Mouse (Mus musculus): Measurements from ENCODE around the gene Dok3.

Gene Dok3

GRCm38 (mm10) chr13:55536194-55537175 is 7.4 kb upstream of the Dok3 start, which contains the start of gene Ddx41:
TSS of gene Ddx41 (minus strand) at chr13:55536658.
- DNase-seq, result peak; percentile 99

GRCm38 (mm10) chr13:55535796-55536193 is 6.7 kb upstream of the Dok3 start:
- DNase-seq, result no peak

GRCm38 (mm10) chr13:55535191-55535590 is 6.1 kb upstream of the Dok3 start:
- DNase-seq, result no peak

DNA sequence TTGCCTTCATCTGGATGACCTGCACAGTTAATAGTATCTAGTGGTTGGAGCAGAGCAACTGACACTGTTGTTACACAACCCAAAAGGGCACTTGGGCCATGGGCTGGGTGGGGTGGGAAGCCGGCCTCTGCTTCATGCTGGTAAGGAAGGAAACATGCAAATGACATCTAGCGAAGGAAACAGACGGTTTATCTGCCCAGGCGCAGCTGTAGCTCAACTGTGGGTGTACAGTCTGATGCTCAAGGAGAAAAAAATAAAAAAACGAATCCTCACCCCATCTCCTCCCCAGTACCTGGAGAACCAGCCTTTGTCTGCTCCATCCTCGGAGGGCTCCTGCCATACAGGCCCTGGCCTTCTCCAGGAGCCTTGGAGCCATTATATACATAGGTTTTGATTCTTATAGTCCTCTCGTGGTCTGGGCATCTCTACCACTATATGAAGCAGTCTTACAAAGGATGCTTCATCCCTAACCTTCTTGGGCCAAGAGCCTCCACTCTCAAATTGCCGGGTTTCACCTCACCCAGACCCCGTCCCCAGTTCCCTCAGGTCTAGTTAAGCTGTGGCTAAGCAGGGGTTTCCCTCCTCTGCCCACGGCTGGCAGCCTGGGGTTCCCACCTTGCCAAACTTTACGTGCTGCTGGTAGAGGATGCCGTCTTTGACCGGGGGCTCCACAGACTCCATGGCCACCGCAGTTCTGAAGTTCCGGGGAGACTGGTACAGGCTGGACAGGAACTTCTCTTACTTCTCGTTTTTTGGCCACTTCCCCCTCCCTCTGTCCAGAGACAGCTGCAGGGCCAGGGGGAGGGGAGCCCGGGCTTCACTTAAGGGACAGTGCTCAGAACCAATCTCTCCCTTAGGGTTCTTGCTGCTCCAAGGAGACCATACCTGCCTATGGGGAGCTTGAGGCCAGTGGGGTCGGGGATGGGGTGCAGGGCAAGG is 993 bp downstream of the Dok3 start:
- no peak for DNase-seq

DNA sequence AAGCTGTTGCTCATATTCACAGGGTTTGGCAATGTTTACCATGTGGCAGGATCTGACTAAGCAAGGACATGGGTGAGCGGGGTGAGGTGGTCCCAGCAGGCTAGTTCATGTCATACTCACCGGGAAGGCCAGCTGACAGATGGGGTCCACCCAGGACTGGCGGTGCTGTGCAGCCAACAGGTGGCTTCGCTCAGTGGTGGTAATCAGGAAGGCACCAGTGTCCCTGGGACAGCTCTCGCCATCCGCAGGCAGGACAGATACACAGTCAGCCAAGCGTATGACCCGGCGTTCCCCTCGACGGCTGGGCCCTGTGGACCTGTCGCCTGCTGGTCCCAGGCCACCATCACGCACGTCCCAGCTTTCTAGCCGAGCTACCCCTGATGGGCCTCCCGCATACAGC is 1.9 kb downstream of the Dok3 start:
- DNase-seq, result no peak

DNA sequence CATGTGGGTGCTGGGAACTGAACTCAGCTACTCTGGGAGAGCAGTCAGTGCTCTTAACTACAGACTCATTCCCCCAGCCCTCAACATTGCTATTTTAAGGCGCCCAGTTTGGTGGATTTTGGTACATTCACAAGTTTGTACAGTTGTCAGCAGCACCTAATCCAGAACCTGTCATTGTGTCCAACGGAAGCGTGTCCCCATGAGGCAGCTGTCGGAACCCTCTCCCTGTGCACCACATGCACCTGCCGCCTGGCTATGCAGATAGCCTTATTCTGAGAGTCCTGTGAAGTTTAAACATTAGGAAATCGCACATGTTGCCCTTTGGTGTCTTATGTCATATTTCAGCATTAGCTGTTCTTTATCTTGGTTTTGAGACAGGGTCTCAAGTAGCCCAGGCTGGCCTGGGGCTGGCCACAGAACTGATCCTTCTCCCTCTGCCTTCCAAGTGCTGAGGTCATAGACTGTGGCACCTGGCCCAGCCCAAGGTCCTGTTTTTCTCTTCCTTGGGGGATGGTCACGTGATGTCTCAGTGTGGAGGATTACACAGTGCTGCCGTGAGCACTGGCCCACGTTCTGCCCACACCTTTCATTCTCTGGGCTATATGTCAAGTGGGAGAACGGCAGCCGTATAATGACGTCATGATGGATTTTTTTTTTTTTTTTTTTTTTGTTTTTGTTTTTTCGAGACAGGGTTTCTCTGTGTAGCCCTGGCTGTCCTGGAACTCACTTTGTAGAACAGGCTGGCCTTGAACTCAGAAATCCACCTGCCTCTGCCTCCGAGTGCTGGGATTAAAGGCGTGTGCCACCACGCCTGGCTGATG is 3.2 kb downstream of the Dok3 start:
- DNase-seq, result no peak

DNA sequence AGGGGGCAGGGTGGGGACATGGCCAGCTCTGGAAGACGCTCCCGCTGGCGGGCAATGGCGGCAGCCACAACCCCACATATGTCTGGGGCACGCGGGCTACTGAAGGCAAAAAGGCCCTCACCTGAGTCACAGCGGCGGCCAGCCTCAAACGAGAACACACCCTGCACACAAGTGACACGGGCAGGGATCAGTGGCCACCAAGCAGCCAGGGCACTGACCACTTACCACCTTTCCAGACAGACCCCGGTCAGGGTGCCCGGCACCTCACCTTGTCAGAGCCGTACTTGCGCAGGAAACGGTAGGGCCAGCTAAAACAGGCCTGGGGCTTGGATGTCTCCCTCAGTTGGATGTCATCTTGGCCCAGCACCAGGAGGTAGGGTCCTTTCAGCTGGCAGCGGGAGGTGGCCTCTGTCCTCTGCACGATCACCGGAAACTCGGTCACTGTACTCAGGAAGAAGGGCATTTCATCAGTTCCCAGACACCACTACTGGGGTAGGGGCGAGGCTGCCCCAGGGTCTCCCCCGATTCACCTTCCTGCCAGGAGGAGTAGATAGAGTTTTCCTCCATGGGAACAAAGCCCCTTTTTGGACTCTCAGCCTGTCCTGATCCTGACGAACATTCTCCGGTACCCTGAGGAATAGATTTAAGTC is 5.0 kb downstream of the Dok3 start:
- no peak for DNase-seq

GRCm38 (mm10) chr13:55523278-55523677 is 5.8 kb downstream of the Dok3 start:
- no peak for DNase-seq

- no peak for DNase-seq
Measured at GRCm38 (mm10) chr13:55522730-55523129, 6.4 kb downstream of the Dok3 start.

GRCm38 (mm10) chr13:55519606-55520005 is 9.5 kb downstream of the Dok3 start:
- DNase-seq, result no peak

DNA sequence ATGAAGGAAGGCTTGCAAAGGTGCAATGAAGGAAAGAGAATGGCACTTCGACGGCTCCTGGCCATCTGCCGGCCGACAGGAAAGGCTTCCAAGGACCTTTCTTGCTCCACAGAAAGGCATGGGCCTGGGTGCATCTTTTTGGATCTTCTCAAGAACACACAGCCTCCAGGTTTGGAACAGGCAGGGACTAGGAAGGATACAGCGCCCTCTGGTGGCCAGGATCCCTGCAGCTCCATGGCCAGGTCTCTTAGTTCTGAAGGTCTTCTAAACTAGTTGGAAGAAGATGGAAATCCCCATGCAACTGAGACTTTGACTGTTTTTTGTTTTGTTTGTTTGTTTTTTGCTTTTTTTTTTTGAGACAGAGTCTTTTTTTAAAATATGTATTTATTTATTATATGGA is 12.1 kb downstream of the Dok3 start:
- DNase-seq, result peak; percentile 75 to 82

- no peak for DNase-seq
Measured at GRCm38 (mm10) chr13:55513828-55514227, 15.3 kb downstream of the Dok3 start.

- peak; percentile 82 to 86 for DNase-seq
Measured at GRCm38 (mm10) chr13:55513111-55513748, 15.9 kb downstream of the Dok3 start, which contains the start of gene Pdlim7. TSS of gene Pdlim7 (minus strand) at chr13:55513676.

DNA sequence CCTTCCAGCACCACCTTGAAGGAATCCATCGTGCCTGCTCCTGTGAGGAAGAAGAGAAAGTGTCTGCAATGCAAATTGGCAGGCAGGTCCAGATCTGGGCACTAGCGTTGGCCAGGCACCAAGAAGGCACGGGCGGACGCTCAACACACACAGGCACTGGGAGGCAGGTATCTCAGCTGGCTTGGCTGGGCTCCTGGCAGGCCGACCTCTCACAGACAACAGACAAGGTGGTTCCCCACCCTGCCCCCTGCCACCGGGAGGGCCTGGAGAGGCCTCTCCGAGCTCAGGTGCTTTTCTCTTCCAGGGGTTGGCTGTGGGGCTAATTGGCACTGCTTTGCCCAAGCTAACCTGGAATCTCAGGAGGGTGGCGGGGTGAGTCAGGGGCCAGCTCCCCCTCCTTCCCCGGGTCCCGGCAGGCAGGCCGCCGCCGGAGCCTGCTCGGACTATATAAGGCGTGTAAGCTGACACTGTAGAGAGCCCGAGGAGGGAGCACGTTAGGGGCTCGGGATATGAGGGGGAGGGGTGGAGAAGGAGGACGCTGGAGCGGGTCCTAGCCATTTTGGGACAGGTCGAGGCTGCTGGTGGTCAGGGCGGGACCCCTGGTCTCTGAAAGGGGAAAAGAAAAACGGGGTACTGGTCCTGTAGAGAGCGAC is 16.6 kb downstream of the Dok3 start:
- peak; percentile 23 to 35 for DNase-seq

- no peak for DNase-seq
Measured at GRCm38 (mm10) chr13:55511492-55511861, 17.6 kb downstream of the Dok3 start.

DNA sequence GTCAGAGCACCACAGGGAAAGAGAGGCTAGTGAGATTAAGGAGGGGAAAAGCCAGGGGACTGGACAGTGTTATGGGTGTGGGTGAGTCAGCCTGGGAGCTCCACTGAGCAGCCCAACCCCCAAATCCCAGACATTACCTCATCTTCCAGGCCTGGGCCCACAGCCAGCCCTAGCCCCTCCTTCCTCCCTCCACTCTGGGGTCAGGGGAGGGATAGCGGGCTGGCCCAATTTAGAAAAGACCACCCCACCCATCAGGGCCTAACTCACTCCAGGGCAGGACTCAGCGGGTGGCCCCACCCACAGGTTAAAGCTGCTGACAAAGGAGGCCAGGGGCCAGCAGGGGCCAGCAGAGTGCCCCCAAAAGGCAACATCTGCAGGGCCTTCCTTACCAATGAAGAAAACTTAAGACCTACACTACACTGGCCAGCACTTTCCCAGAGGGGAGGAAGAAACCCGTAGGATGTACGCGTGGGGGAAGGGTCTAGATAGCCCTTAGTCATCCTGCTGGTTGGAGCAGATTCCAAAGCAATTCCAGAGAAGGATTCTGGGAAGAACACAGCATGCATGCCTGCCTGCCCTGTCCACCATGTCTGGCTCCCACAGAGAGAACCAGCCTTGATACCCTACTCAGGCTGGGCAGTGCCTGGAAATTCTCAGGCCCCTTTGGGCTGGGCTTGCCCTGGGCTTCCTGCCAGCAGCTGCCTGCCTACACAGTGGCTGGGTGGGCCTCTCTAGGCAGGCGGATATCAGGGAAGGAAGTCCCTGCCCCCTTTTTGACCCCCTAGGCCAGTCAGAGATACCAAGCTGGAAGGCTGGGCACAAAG is 18.2 kb downstream of the Dok3 start:
- DNase-seq, result no peak

DNA sequence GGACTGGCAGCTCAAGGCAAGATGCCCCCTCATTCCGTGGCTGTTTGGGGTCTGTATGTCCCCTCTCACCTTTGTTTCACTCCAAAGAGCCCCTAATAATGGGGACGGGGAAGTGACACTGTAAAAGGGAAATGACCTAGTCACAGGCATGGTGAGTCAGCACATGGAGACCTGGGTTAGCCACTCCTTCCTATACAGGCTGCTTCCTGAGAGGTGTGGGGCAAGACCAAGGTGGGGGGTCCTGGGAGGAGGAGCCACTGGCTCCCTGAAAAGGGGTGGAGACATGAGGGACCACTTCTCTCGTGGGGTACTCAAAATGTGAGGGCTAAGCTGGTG is 18.8 kb downstream of the Dok3 start:
- no peak for DNase-seq

GRCm38 (mm10) chr13:55508531-55508930 is 20.6 kb downstream of the Dok3 start:
- no peak for DNase-seq

DNA sequence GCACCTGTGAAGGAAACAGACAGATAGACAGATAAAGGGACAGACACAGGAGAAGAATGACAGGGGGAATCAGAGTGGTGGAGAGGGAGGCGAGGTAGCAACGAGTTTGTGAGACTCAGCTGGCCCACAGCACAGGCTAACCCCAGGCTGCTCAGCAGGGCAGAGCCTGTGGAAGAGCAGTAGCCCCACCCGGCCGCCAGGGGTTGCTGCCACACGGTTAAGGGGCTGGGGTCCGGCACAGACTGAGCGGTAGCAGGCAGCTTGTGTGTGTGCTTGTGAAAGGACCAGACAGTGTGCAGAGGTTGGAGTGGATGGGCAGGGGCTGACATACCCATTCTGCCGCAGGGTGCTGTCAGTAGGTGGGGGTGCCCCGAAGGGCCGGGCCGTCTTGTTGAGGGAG is 21.2 kb downstream of the Dok3 start:
- DNase-seq, result no peak

- no peak for DNase-seq
Measured at GRCm38 (mm10) chr13:55506697-55507096, 22.4 kb downstream of the Dok3 start.

Data from thymus, postnatal 36 days (tissue).